Mouse (Mus musculus): ENCODE measurements around the gene Gtf2e1.

Gtf2e1 gene

DNA sequence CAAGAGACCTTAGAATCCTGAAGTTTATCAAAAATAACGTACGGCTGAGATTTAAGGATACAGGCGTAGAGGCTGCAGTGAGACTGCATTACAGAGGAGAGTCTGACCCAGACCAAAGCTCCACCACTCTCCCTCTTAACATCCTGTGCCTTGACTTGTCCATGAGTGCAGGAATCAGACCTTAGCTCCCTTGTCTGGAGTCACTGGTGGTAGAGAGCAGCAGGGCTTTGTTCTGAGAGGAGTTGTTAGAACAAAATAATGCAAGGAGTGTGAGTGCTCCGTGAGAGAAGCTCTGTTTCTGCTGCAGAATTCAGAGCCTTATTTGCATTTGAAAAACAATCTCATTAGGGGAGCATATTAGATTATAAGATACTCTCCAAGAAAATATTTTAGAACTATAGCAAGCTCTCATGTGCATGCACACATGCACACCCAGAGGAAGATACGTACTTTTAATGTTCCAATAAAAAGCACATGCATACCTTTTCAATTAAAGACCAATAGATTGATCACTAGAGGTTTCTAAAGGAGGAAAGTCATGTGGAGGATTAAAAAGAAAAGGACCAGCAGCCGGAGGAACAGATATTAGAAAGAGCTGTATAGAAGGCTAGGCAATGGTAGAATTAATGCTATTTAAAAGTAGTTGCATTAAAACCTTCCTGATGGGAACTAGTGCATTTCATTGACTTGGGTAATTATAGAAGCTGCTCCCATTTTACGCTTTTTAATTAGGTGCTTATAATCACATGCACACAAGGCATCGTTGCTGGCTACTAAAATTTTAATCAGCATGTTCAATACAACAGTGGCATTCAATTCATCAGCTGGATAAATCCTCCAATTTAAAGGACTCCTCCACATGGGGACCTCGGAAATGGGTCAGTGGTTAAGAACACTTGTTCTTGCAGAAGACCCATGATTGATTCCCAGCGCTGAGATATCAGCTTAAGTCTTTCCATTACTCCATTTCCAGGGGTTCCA, 61.0 kb downstream of the Gtf2e1 start:
- no peak for DNase-seq (ENCODE audit: low spot score in 2 of 2)

DNA sequence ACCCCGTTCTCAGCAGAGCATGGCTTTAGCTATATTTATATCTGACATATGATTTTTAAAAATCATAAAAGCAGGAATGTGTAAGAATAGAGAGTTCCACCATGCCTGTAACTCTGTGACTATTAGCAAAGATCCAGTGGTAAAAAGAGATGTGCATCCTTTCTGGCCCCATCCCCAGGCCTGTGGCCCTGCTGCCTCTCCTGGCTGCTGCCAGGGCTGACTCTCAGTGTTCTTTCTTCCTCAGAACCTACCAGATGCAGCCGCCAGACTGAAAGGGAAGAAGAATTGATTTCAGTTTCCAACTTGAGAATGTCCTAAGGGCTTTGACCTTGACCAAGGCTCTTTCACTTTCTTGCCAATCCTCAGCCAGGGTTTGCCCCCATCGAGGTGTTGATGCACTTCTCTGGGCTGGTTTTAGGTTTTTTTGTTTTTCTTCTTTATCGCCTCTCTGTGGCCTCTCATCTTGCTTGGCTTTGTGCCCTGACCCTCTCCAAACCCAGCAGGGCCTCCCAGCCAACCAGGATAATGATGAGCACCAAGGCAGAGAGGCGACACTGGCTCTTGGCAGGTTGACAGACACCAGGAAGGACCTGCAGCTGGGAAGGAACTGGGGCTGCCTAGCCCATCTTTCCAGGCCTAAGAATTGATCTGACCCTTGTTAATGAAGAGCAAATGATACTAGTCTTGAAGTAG, 66.8 kb downstream of the Gtf2e1 start:
- DNase-seq (ENCODE audit: low spot score in 2 of 2): no peak

DNA sequence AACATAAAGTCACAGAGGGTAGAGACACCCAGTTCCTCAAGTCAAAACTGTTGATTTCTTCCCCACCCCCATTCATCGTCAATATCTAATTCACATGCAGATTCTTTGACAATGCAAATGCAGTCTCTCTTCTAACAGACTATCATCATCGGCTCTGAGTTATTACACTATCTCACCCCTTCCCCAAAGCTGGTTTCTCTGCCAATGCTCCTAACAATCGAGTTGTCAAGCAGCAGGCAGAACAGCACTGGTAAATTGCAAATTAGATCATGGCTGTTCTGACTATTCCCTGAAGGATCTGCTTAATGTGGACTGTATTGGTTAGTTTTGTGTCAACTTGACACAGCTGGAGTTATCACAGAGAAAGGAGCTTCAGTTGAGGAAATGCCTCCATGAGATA, 70.0 kb downstream of the Gtf2e1 start:
- no peak for DNase-seq (ENCODE audit: low spot score in 2 of 2)

DNA sequence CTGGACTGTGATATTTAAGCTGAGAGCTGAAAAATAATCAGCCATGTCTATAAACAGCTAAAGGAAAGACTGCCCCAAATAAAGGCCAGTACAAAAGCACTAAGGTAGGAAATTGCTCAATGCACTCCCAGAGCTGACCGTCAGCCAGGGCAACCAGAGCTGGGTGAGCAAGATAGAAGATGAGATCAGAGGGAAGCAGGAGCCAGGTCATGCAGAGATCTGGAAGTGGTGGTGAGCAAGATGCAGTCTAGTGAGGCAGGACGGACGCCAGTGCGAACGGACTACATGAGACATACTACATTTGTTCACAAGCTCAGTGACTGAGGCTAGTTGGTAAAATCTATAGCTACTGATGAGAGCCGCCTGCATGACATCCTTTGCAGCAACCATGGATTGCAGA, 75.6 kb downstream of the Gtf2e1 start:
- DNase-seq (ENCODE audit: low spot score in 2 of 2): no peak

DNA sequence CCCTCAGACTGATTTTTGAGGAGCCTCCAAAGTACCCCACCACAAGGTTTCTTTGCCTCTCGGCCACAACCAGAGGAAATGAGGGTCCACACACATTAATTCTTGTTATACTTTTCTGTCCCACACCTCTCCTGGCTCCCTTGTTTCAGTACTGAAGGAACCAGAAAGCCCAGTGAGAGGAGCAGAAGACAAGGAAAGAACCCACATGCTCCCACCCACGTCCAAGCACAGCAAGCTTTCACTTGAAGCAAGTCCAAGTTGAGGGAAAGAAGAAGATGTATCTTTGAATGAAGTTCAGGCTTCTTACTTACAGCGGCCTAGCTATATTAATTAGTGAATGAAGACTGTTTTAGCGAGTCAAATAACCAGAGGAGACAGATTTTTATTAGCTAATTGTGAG, 76.7 kb downstream of the Gtf2e1 start:
- no peak for DNase-seq (ENCODE audit: low spot score in 2 of 2)

GRCm38 (mm10) chr16:37461601-37462000, 78.0 kb downstream of the Gtf2e1 start:
- DNase-seq (ENCODE audit: low spot score in 2 of 2): no peak
